Mouse (Mus musculus) layer of hippocampus, postnatal 25 days (tissue): ENCODE data around the gene Cachd1. TPM values are rescaled to one million over a fixed set of nuclear protein-coding genes. Genes with fewer than 3 reads are reported as not detected.

Source experiments
- DNase-seq, 2 experiments: peaks; one replicate each; pipeline ENCODE4 v3.0.0; 2022; ENCODE audit warnings: mixed read lengths in 2 of 2, low spot score in 1 of 2; ENCODE audit errors: extremely low spot score in 1 of 2
- total RNA-seq, 2 experiments: library from RNA; stranded (reverse); gene quantifications; 2 replicates each; pipeline ENCODE4 v1.2.3; 2021

Gene Cachd1
- total RNA-seq, result 10 to 100 TPM; 30.0 to 32.0 TPM

GRCm38 (mm10) chr4:100776043-100776870 lies at the start of gene Cachd1:
TSS of gene Cachd1 (plus strand) at chr4:100776675.
- peak in 1 of 2 experiments; percentile 51 for DNase-seq

GRCm38 (mm10) chr4:100728896-100729479 lies 47.5 kb upstream of the Cachd1 start:
- peak in 1 of 2 experiments; percentile 20 for DNase-seq

GRCm38 (mm10) chr4:100735098-100735935 lies 41.2 kb upstream of the Cachd1 start:
- no peak for DNase-seq

GRCm38 (mm10) chr4:100735936-100736349 lies 40.5 kb upstream of the Cachd1 start:
- no peak for DNase-seq

GRCm38 (mm10) chr4:100743615-100744014 lies 32.9 kb upstream of the Cachd1 start:
- DNase-seq, result no peak

- DNase-seq, result no peak
These were observed 24.2 kb upstream of the Cachd1 start for GRCm38 (mm10) chr4:100752278-100752677.

GRCm38 (mm10) chr4:100755632-100756031 lies 20.8 kb upstream of the Cachd1 start:
- DNase-seq, result no peak

- no peak for DNase-seq
These were observed 20.0 kb upstream of the Cachd1 start for GRCm38 (mm10) chr4:100756499-100756898.

- DNase-seq, result no peak
These were observed 18.1 kb upstream of the Cachd1 start for GRCm38 (mm10) chr4:100758265-100758898.

GRCm38 (mm10) chr4:100759603-100760002 lies 16.9 kb upstream of the Cachd1 start:
- no peak for DNase-seq

GRCm38 (mm10) chr4:100760416-100760815 lies 16.1 kb upstream of the Cachd1 start:
- no peak for DNase-seq

GRCm38 (mm10) chr4:100768606-100769005 lies 7.9 kb upstream of the Cachd1 start:
- DNase-seq, result no peak

- peak; percentile 16 to 56 for DNase-seq
These were observed 448 bp downstream of the Cachd1 start for GRCm38 (mm10) chr4:100776871-100777375.

- DNase-seq, result peak; percentile 25 to 48
These were observed 1.0 kb downstream of the Cachd1 start for GRCm38 (mm10) chr4:100777376-100778041.

- no peak for DNase-seq
These were observed 1.6 kb downstream of the Cachd1 start for GRCm38 (mm10) chr4:100778082-100778481.

GRCm38 (mm10) chr4:100779023-100779422 lies 2.5 kb downstream of the Cachd1 start:
- no peak for DNase-seq

- no peak for DNase-seq
These were observed 3.2 kb downstream of the Cachd1 start for GRCm38 (mm10) chr4:100779695-100780094.

GRCm38 (mm10) chr4:100780911-100781310 lies 4.4 kb downstream of the Cachd1 start:
- DNase-seq, result no peak

GRCm38 (mm10) chr4:100782348-100782747 lies 5.9 kb downstream of the Cachd1 start:
- no peak for DNase-seq

- DNase-seq, result no peak
These were observed 6.4 kb downstream of the Cachd1 start for GRCm38 (mm10) chr4:100782891-100783290.
